Mouse (Mus musculus) macrophage (primary cell): ENCODE results near the gene Ankrd52. TPM values are rescaled to one million over a fixed set of nuclear protein-coding genes. Genes with fewer than 3 reads are reported as not detected.

Experiments
- H3K27ac ChIP-seq: fragments of 350-480 bp; formaldehyde crosslinking; 2 replicates; pipeline ENCODE4 v1.9.0; 2021
- H3K36me3 ChIP-seq: fragments of 350-480 bp; formaldehyde crosslinking; 2 replicates; pipeline ENCODE4 v1.9.0; 2021; ENCODE audit errors: inconsistent target
- H3K4me3 ChIP-seq: fragments of 350-480 bp; formaldehyde crosslinking; 2 replicates; pipeline ENCODE4 v1.9.0; 2021; ENCODE audit errors: inconsistent target
- H3K79me2 ChIP-seq: fragments of 350-480 bp; formaldehyde crosslinking; 2 replicates; pipeline ENCODE4 v1.9.0; 2021; ENCODE audit errors: inconsistent target
- WGBS: methylation state at CpG from one replicate; pipeline ENCODE4 v1.1.7; 2026; ENCODE audit warnings: inconsistent platforms; ENCODE audit not compliant: missing documents; 5-methylcytosine and 5-hydroxymethylcytosine counted together
- polyA plus RNA-seq: library from polyadenylated mRNA; stranded (reverse); fragments of 250-400 nt; gene quantifications from 3 replicates; pipeline ENCODE4 v1.2.4, GENCODE M21; 2018; ENCODE audit warnings: inconsistent platforms

Gene Ankrd52
- polyA plus RNA-seq, 1 experiment from 2014 or later = 26.0 TPM

- Histone ChIP-seq H3K79me2 (peaks cover 7% of the 10 kb centered on the region), H3K4me3 (no peak overlapping the region), H3K36me3 (no peaks in the 10 kb centered on the region), H3K27ac (no peak overlapping the region)
- WGBS = 0% methylated on average over 4 of the region's 6 CpGs
These were observed 78.4 kb downstream of the Ankrd52 start for GRCm38 (mm10) chr10:128455280-128455679.

DNA sequence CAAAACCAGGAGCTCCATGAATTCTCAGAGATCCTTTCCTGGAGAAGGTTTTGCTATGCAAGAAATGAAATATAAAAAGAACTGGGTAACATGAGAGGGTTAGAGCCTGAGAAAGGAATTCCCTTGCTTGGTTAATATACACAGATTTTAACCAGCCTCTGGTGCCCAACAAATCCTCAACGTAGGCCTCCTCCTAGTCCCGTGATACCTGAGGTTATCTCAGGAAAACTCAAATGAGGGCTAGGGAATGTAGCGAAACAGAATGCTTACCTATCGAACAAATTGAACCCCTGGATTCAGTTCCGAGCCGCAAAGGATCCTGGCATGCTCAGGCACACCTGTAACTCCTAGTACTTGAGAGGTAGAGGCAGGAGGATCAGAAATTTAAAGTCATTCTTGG, 80.8 kb downstream of the Ankrd52 start:
- Histone ChIP-seq H3K36me3 (peaks cover 13% of the 10 kb centered on the region), H3K4me3 (no peak overlapping the region), H3K79me2 (peaks cover 24% of the 10 kb centered on the region), H3K27ac (no peak overlapping the region)
- 99% methylated on average over 6 of the region's 6 CpGs for WGBS

Other genes with a start within 250 kb of the Ankrd52 start
- gene Rbms2, start 196.8 kb upstream of the Ankrd52 start, polyA plus RNA-seq = 18.9 to 45.4 TPM (median 23.8 TPM) in 3 replicates
- gene Gls2, start 182.7 kb upstream of the Ankrd52 start, polyA plus RNA-seq = not detected in 3 replicates
- 5.3 to 10.6 TPM (median 6.9 TPM) in 3 replicates for gene Spryd4, start 165.3 kb upstream of the Ankrd52 start, polyA plus RNA-seq
- not detected in 3 replicates for gene Mip, start 151.3 kb upstream of the Ankrd52 start, polyA plus RNA-seq
- gene Timeless, start 145.1 kb upstream of the Ankrd52 start, polyA plus RNA-seq = 4.1 to 22.4 TPM (median 9.6 TPM) in 3 replicates
- not detected in 3 replicates for gene Apon, start 123.0 kb upstream of the Ankrd52 start, polyA plus RNA-seq
- 0.16 to 0.18 TPM in 2 of 3 replicates, not detected in the other for gene Apof, start 108.4 kb upstream of the Ankrd52 start, polyA plus RNA-seq
- gene Stat2, start 106.6 kb upstream of the Ankrd52 start, polyA plus RNA-seq = 83.8 to 206 TPM (median 96.7 TPM) in 3 replicates
- gene Il23a, start 78.4 kb upstream of the Ankrd52 start, polyA plus RNA-seq = 0.10 TPM in 1 of 3 replicates, not detected in the others
- gene Pan2, start 73.8 kb upstream of the Ankrd52 start, polyA plus RNA-seq = 2.9 to 5.7 TPM (median 3.4 TPM) in 3 replicates
- 83.6 to 112 TPM (median 85.3 TPM) in 3 replicates for gene Cnpy2, start 54.7 kb upstream of the Ankrd52 start, polyA plus RNA-seq
- 94.4 to 128 TPM (median 100 TPM) in 3 replicates for gene Cs, start 39.4 kb upstream of the Ankrd52 start, polyA plus RNA-seq
- 20.5 to 35.2 TPM (median 25.5 TPM) in 3 replicates for gene Coq10a, start 8.1 kb upstream of the Ankrd52 start, polyA plus RNA-seq
- gene Slc39a5, start 24.1 kb downstream of the Ankrd52 start, polyA plus RNA-seq = not detected in 3 replicates
- 44.1 to 130 TPM (median 65.7 TPM) in 3 replicates for gene Nabp2, start 34.4 kb downstream of the Ankrd52 start, polyA plus RNA-seq
- 26.5 to 35.2 TPM (median 33.6 TPM) in 3 replicates for gene Rnf41, start 34.5 kb downstream of the Ankrd52 start, polyA plus RNA-seq
- gene Smarcc2, start 82.1 kb downstream of the Ankrd52 start, polyA plus RNA-seq = 73.6 to 136 TPM (median 74.8 TPM) in 3 replicates
- gene Myl6, start 117.0 kb downstream of the Ankrd52 start, polyA plus RNA-seq = 1,390 to 2,190 TPM (median 1,921 TPM) in 3 replicates
- gene Myl6b, start 121.6 kb downstream of the Ankrd52 start, polyA plus RNA-seq = 0.73 to 1.7 TPM (median 1.4 TPM) in 3 replicates
- 147 to 161 TPM (median 155 TPM) in 3 replicates for gene Esyt1, start 148.8 kb downstream of the Ankrd52 start, polyA plus RNA-seq
- gene Zc3h10, start 170.7 kb downstream of the Ankrd52 start, polyA plus RNA-seq = 6.7 to 13.0 TPM (median 9.6 TPM) in 3 replicates
- gene Rpl41, start 172.2 kb downstream of the Ankrd52 start, polyA plus RNA-seq = 1,107 to 2,183 TPM (median 2,047 TPM) in 3 replicates
- 45.8 to 148 TPM (median 116 TPM) in 3 replicates for gene Pa2g4, start 188.9 kb downstream of the Ankrd52 start, polyA plus RNA-seq
- 1.2 to 1.7 TPM (median 1.4 TPM) in 3 replicates for gene Erbb3, start 212.5 kb downstream of the Ankrd52 start, polyA plus RNA-seq
- gene Rps26, start 249.6 kb downstream of the Ankrd52 start, polyA plus RNA-seq = 865 to 1,089 TPM (median 951 TPM) in 3 replicates